Mouse (Mus musculus): ENCODE measurements around the gene Arhgef11. TPM values are rescaled to one million over a fixed set of nuclear protein-coding genes. Genes with fewer than 3 reads are reported as not detected.

Arhgef11 gene
- polyA plus RNA-seq, 1 experiment from 2014 or later, result 17.0 TPM

GRCm38 (mm10) chr3:87624899-87625298 is 7.5 kb downstream of the Arhgef11 start:
- no peak overlapping the region for H3K27ac ChIP-seq
- H3K4me3 ChIP-seq, result no peak overlapping the region
- 70% methylated on average over 4 of the region's 4 CpGs for WGBS
- ATAC-seq (ENCODE audit: insufficient number of reproducible peaks, low FRiP score, low TSS enrichment, low read depth), result no peak
- H3K9me3 ChIP-seq, result no peaks in the 10 kb centered on the region
- H3K4me2 ChIP-seq, result no peak overlapping the region
- H3K27me3 ChIP-seq, result no peaks in the 10 kb centered on the region
- peaks cover 18% of the 10 kb centered on the region for H3K4me1 ChIP-seq
- H3K9ac ChIP-seq, result no peak overlapping the region
- peaks cover 7% of the 10 kb centered on the region for H3K36me3 ChIP-seq

GRCm38 (mm10) chr3:87630899-87631298 is 13.5 kb downstream of the Arhgef11 start:
- ATAC-seq (ENCODE audit: insufficient number of reproducible peaks, low FRiP score, low TSS enrichment, low read depth), result peak; percentile 65; the same call in 1 of the 2 replicates
- H3K27ac ChIP-seq, result peak overlapping the region; percentile 57
- WGBS, result 75% methylated on average over 9 of the region's 9 CpGs

GRCm38 (mm10) chr3:87631408-87631807 is 14.0 kb downstream of the Arhgef11 start:
- Histone ChIP-seq H3K27ac (peak overlapping the region; percentile 57), H3K4me1 (peaks cover 12% of the 10 kb centered on the region), H3K4me2 (no peak overlapping the region), H3K4me3 (no peak overlapping the region), H3K9me3 (no peaks in the 10 kb centered on the region), H3K36me3 (peaks cover 7% of the 10 kb centered on the region), H3K27me3 (no peaks in the 10 kb centered on the region), H3K9ac (no peak overlapping the region)
- ATAC-seq (ENCODE audit: insufficient number of reproducible peaks, low FRiP score, low TSS enrichment, low read depth), result no peak
- 55% methylated on average over 4 of the region's 4 CpGs for WGBS

More at GRCm38 (mm10) chr3:87630899-87631298, 13.5 kb downstream of the Arhgef11 start:
- Histone ChIP-seq H3K4me1 (peaks cover 12% of the 10 kb centered on the region), H3K4me2 (no peak overlapping the region), H3K9ac (no peak overlapping the region), H3K36me3 (peaks cover 7% of the 10 kb centered on the region), H3K4me3 (no peak overlapping the region), H3K9me3 (no peaks in the 10 kb centered on the region), H3K27me3 (no peaks in the 10 kb centered on the region)

- H3K4me3 ChIP-seq, result no peak overlapping the region
- WGBS, result 54% methylated on average over 4 of the region's 4 CpGs
- H3K9ac ChIP-seq, result no peak overlapping the region
- peaks cover 9% of the 10 kb centered on the region for H3K4me1 ChIP-seq
- no peak overlapping the region for H3K4me2 ChIP-seq
- no peaks in the 10 kb centered on the region for H3K27me3 ChIP-seq
- no peak overlapping the region for H3K27ac ChIP-seq
- H3K9me3 ChIP-seq, result no peaks in the 10 kb centered on the region
- no peaks in the 10 kb centered on the region for H3K36me3 ChIP-seq
- no peak for ATAC-seq (ENCODE audit: insufficient number of reproducible peaks, low FRiP score, low TSS enrichment, low read depth)
These were observed 18.2 kb downstream of the Arhgef11 start for GRCm38 (mm10) chr3:87635514-87635913.

GRCm38 (mm10) chr3:87643453-87643852 is 26.1 kb downstream of the Arhgef11 start:
- no peak overlapping the region for H3K9ac ChIP-seq
- WGBS, result 77% methylated on average over 1 of the region's 1 CpGs
- H3K9me3 ChIP-seq, result no peaks in the 10 kb centered on the region
- H3K27ac ChIP-seq, result no peak overlapping the region
- H3K4me3 ChIP-seq, result no peak overlapping the region
- peaks cover 11% of the 10 kb centered on the region; the same call in 1 of the 2 replicates for H3K36me3 ChIP-seq
- no peaks in the 10 kb centered on the region for H3K4me1 ChIP-seq
- no peak overlapping the region for H3K4me2 ChIP-seq
- no peaks in the 10 kb centered on the region for H3K27me3 ChIP-seq
- no peak for ATAC-seq (ENCODE audit: insufficient number of reproducible peaks, low FRiP score, low TSS enrichment, low read depth)

- H3K4me2 ChIP-seq, result no peak overlapping the region
- 97% methylated on average over 1 of the region's 1 CpGs for WGBS
- no peak overlapping the region for H3K27ac ChIP-seq
- peaks cover 6% of the 10 kb centered on the region; the same call in 1 of the 2 replicates for H3K36me3 ChIP-seq
- no peak for ATAC-seq (ENCODE audit: insufficient number of reproducible peaks, low FRiP score, low TSS enrichment, low read depth)
- H3K9me3 ChIP-seq, result no peaks in the 10 kb centered on the region
- no peaks in the 10 kb centered on the region for H3K4me1 ChIP-seq
- H3K4me3 ChIP-seq, result no peak overlapping the region
- H3K9ac ChIP-seq, result no peak overlapping the region
- no peaks in the 10 kb centered on the region for H3K27me3 ChIP-seq
These were observed 28.8 kb downstream of the Arhgef11 start for GRCm38 (mm10) chr3:87646174-87646573.

- Histone ChIP-seq H3K36me3 (no peaks in the 10 kb centered on the region), H3K9me3 (no peaks in the 10 kb centered on the region), H3K4me2 (no peak overlapping the region), H3K9ac (no peak overlapping the region), H3K27ac (no peak overlapping the region), H3K27me3 (no peaks in the 10 kb centered on the region), H3K4me3 (no peak overlapping the region), H3K4me1 (no peaks in the 10 kb centered on the region)
- no peak for ATAC-seq (ENCODE audit: insufficient number of reproducible peaks, low FRiP score, low TSS enrichment, low read depth)
- WGBS, result 83% methylated on average over 3 of the region's 3 CpGs
These were observed 31.7 kb downstream of the Arhgef11 start for GRCm38 (mm10) chr3:87649063-87649462.

- no peak overlapping the region for H3K4me2 ChIP-seq
- no peak overlapping the region for H3K4me3 ChIP-seq
- no peak for ATAC-seq (ENCODE audit: insufficient number of reproducible peaks, low FRiP score, low TSS enrichment, low read depth)
- no peaks in the 10 kb centered on the region for H3K9me3 ChIP-seq
- H3K27ac ChIP-seq, result no peak overlapping the region
- H3K4me1 ChIP-seq, result no peaks in the 10 kb centered on the region
- no peak overlapping the region for H3K9ac ChIP-seq
- WGBS, result 62% methylated on average over 2 of the region's 2 CpGs
- H3K27me3 ChIP-seq, result no peaks in the 10 kb centered on the region
- H3K36me3 ChIP-seq, result no peaks in the 10 kb centered on the region
These were observed 41.0 kb downstream of the Arhgef11 start for GRCm38 (mm10) chr3:87658348-87658747.

GRCm38 (mm10) chr3:87659692-87660429 is 42.5 kb downstream of the Arhgef11 start:
- H3K4me1 ChIP-seq, result no peaks in the 10 kb centered on the region
- H3K27me3 ChIP-seq, result no peaks in the 10 kb centered on the region
- H3K4me3 ChIP-seq, result no peak overlapping the region
- H3K9ac ChIP-seq, result no peak overlapping the region
- no peak overlapping the region for H3K27ac ChIP-seq
- no peak for ATAC-seq (ENCODE audit: insufficient number of reproducible peaks, low FRiP score, low TSS enrichment, low read depth)
- no peaks in the 10 kb centered on the region for H3K36me3 ChIP-seq
- no peak overlapping the region for H3K4me2 ChIP-seq
- WGBS, result 86% methylated on average over 9 of the region's 9 CpGs
- H3K9me3 ChIP-seq, result no peaks in the 10 kb centered on the region

GRCm38 (mm10) chr3:87660479-87660878 is 43.1 kb downstream of the Arhgef11 start:
- ATAC-seq (ENCODE audit: insufficient number of reproducible peaks, low FRiP score, low TSS enrichment, low read depth), result no peak
- H3K27me3 ChIP-seq, result no peaks in the 10 kb centered on the region
- 61% methylated on average over 4 of the region's 4 CpGs for WGBS
- no peaks in the 10 kb centered on the region for H3K36me3 ChIP-seq
- H3K9me3 ChIP-seq, result no peaks in the 10 kb centered on the region
- H3K4me2 ChIP-seq, result no peak overlapping the region
- no peak overlapping the region for H3K9ac ChIP-seq
- H3K4me1 ChIP-seq, result no peaks in the 10 kb centered on the region
- no peak overlapping the region for H3K27ac ChIP-seq
- H3K4me3 ChIP-seq, result no peak overlapping the region

GRCm38 (mm10) chr3:87661291-87661690 is 43.9 kb downstream of the Arhgef11 start:
- Histone ChIP-seq H3K4me1 (no peaks in the 10 kb centered on the region), H3K27me3 (no peaks in the 10 kb centered on the region), H3K4me3 (no peak overlapping the region), H3K9me3 (no peaks in the 10 kb centered on the region), H3K36me3 (no peaks in the 10 kb centered on the region), H3K4me2 (no peak overlapping the region), H3K9ac (no peak overlapping the region), H3K27ac (no peak overlapping the region)
- 83% methylated on average over 1 of the region's 1 CpGs for WGBS
- ATAC-seq (ENCODE audit: insufficient number of reproducible peaks, low FRiP score, low TSS enrichment, low read depth), result no peak

GRCm38 (mm10) chr3:87718525-87718924 is 101.2 kb downstream of the Arhgef11 start:
- Histone ChIP-seq H3K9me3 (no peaks in the 10 kb centered on the region), H3K4me1 (no peaks in the 10 kb centered on the region), H3K27me3 (no peaks in the 10 kb centered on the region), H3K9ac (no peak overlapping the region), H3K36me3 (peaks cover 91% of the 10 kb centered on the region), H3K27ac (no peak overlapping the region), H3K4me2 (no peak overlapping the region), H3K4me3 (no peak overlapping the region)
- 73% methylated on average over 2 of the region's 2 CpGs for WGBS
- ATAC-seq (ENCODE audit: insufficient number of reproducible peaks, low FRiP score, low TSS enrichment, low read depth), result no peak
